Mouse (Mus musculus): Measurements from ENCODE around the gene Tmcc1.
"Not testable (repeated sequence)": the region's sequence is repeated elsewhere in the genome, so short reads cannot be mapped to it uniquely, and the experiment has no call there.

Tmcc1 gene

DNA sequence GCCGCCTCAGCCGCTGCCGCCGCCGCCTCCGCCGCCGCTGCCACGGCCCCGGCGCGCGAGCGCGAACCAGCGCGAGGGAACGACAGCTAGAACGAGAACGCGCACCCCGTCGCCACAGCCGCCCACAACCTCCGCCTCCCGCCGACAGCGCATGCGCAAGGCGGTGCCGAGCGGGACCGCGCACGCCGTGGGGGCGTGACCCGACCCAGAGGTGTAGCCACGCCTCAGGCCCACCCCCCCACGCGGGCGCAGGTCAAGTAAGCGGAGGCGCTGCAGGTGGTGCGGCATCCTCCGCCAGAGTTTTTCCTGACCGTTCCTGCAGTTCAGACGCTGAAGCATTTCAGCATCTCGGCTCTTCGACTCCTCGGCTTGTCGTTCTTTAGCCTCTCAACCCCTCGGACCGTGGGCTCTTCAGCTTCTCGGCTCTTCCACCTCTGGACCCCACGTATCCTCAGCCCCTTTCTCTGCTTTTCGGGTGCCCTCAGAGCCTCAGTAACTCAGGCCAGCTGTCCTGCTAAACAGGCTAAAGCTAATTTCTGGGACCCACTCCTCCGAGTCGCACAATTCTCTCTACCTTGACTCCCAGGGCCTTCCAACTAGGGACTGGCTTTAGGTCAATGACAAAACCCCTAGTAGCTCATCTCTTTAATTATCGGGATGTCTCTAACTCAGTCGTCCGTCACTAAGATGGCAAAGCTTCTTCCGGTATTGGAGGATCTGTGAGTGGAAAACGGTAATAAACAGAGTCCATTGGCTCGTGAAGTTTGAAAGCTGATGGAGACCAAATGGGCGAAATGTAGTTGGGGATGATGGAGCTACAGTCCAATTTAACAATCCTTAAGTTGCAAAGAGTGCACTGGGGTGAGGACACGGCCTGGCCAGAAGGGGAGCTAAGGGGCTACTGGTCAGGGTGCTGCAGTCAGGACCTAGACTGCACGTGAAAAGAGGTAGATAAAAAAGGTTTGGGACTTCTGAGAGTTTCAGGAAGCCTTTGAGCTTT lies at the start of gene Tmcc1:
Tmcc1 (minus strand) TSS at position 93 of the 1,000 bp plus-strand sequence.
- DNase-seq (ENCODE audit: low spot score): peak; percentile 98

- DNase-seq (ENCODE audit: low spot score): no peak
These were observed 47.1 kb upstream of the Tmcc1 start for GRCm38 (mm10) chr6:116240371-116240770.

- DNase-seq (ENCODE audit: low spot score): no peak
These were observed 44.8 kb upstream of the Tmcc1 start for GRCm38 (mm10) chr6:116238083-116238482.

- DNase-seq (ENCODE audit: low spot score): no peak
These were observed 42.0 kb upstream of the Tmcc1 start for GRCm38 (mm10) chr6:116235336-116235735.

DNA sequence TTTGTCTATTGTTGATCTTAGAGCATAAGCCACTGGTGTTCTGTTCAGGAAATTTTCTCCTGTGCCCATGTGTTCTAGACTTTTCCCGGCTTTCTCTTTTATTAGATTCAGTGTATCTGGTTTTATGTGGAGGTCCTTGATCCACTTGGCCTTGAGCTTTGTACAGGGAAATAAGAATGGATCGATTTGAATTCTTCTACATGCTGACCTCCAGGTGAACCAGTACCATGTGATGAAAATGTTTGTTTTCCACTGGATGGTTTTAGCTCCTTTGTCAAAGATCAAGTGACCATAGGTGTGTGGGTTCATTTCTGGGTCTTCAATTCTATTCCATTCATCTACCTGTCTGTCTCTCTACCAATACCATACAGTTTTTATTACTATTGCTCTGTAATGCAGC lies 41.5 kb upstream of the Tmcc1 start:
- not testable (repeated sequence) for DNase-seq (ENCODE audit: low spot score)

- DNase-seq (ENCODE audit: low spot score): peak; percentile 75
These were observed 35.7 kb upstream of the Tmcc1 start for GRCm38 (mm10) chr6:116228785-116229525.

DNA sequence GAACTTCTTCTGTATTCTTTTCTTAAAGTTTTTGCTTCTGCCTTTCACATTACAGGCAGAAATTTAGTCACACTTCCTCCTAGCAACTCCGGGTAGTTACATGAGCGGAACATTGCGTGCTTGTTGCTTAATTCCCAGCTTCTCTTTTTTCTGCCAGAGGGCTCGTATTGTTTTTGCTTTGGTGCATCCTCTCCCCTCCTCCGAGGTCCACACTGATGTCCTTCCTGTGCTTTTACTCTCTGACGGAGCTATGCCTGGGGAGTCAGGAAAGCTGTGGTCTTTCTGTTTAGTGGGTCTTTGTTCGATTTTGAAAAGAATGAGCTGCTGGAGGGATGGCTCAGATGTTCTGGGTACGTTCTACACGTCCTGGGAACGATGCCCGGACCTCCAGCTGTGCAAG lies 34.5 kb upstream of the Tmcc1 start:
- DNase-seq (ENCODE audit: low spot score): peak; percentile 58

DNA sequence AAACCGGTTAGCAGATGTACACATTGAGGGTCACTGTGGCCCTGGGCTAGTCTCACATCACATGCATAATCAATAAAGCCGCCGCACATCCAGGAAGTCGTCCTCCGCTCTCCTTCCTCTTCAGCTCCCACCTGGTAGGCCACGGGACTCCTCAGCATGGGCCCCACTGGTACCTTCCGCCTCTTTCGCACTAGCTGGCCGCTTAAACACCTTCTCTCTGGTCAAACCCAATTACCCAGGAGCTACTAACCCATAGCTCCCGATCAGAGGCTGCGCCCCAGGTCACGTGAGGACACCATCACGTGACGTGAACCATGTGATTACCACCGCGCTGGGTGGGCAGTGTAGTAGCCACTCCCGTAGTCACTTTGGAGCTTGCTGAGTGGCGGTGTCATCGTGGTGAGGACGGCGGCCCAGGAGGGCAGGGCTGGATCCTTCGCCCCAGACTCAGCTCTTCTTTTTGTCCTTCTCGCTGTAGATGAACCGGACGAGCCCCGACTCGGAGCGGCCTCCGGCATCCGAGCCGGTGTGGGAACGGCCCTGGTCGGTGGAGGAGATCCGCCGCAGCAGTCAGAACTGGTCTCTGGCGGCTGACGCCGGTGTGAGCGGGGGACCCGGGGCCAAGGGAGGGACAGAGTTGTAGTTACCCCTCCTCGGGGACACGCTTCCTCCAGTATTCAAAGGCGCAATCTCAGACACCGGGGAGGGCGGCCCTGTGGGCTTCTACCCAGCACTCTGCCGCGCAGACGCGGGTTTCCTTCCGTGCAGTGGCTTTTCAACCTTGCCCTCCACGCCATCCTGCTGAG lies 14.6 kb upstream of the Tmcc1 start, which contains the start of gene Washc2:
Washc2 (plus strand) TSS at position 310 of the 806 bp plus-strand sequence.
- peak; percentile 98 for DNase-seq (ENCODE audit: low spot score)

DNA sequence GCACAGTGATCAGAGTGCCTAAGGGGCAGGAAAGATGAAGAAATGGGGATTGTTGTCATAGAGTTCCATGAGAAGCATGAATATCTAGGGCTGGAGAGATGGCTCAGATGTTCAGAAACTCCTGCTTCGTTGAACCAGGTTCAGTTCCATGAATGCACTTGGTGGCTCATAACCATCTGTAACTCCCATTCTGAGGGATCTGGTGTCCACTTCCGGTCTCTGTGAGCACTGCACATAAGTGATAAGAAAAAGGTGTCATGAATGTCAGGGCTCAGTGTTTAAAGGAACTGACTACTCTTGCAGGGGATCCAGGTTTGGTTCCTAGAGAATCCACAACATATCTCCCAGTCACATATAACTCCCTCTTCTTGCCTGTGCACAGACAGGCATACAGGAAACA lies 6.4 kb upstream of the Tmcc1 start:
- no peak for DNase-seq (ENCODE audit: low spot score)

- DNase-seq (ENCODE audit: low spot score): no peak
These were observed 4.9 kb upstream of the Tmcc1 start for GRCm38 (mm10) chr6:116198173-116198572.

DNA sequence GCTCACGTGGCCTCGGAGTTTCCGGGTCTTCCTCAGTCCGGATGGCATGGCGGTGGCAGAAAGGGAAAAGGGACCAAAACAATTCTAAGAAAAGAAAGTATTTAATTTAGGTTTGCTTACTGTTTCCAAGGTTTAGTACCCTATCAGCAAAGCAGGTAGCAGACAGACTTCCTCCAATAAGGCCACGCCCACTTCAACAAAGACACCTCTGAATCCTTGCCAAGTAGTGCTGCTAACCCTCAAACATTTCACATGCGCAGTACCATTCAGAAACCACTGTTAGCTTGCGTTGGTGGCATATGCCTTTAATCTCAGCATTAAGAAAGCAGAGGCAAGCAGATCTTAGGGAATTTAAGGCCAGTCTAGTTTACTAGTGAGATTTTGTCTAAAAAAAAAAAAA lies 2.5 kb upstream of the Tmcc1 start:
- DNase-seq (ENCODE audit: low spot score): no peak

- peak; percentile 32 for DNase-seq (ENCODE audit: low spot score)
These were observed 426 bp downstream of the Tmcc1 start for GRCm38 (mm10) chr6:116192809-116193311.

- no peak for DNase-seq (ENCODE audit: low spot score)
These were observed 3.9 kb downstream of the Tmcc1 start for GRCm38 (mm10) chr6:116189417-116189816.

DNA sequence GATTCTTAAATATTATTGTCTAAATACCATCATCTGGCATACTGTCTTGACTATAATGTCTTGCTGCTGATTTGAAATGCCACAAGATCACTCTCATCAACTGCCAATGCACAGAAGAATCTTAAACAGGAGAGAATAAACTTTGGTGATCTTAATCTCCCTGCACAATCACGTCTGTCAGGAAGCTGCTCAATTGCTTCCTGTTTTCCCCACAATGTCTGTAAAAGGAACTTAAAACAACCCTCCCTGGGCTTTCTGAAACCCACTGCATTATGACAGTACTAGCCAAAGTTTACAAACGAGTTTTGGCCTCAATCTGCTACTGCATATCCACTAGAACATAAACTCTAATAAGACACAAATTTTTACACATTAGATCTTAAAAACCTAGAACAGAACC lies 6.8 kb downstream of the Tmcc1 start:
- DNase-seq (ENCODE audit: low spot score): no peak

- no peak for DNase-seq (ENCODE audit: low spot score)
These were observed 9.8 kb downstream of the Tmcc1 start for GRCm38 (mm10) chr6:116183509-116183908.

DNA sequence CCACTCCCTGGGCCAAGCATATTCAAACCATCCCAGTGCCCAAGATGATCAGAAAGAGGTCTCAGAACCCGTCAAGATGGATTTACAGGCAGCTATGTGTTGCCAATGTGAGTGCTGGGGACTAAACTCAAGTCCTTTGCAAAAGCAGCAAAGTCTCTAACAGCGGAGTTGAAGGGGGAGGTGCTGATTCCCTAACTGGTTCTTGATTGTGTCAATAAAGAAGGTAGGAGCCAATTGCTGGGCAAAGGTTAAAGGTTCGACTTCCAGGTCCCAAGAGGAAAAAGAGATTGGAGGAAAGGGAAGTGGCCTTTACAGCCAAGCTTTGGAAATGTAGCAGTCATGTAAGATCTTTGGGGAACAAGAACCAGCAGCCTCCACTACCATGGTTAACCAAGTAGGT lies 12.6 kb downstream of the Tmcc1 start:
- no peak for DNase-seq (ENCODE audit: low spot score)

GRCm38 (mm10) chr6:116178376-116178775 lies 14.9 kb downstream of the Tmcc1 start:
- DNase-seq (ENCODE audit: low spot score): no peak

DNA sequence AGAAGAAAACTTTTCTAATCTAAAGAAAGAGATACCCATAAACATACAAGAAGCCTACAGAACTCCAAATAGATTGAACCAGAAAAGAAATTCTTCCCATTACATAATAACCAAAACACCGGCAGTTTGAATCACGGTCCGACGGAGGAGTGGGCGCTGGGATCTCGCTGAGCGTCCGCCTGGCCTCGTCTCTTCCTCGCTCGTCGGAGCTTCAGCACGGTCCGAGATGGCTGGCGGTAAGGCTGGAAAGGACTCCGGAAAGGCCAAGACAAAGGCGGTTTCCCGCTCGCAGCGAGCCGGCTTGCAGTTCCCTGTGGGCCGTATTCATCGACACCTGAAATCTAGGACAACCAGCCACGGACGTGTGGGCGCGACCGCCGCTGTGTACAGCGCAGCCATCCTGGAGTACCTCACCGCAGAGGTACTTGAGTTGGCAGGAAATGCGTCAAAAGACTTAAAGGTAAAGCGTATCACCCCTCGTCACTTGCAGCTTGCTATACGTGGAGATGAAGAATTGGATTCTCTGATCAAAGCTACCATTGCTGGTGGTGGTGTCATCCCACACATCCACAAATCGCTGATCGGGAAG lies 19.7 kb downstream of the Tmcc1 start:
- DNase-seq (ENCODE audit: low spot score): not testable (repeated sequence)

- DNase-seq (ENCODE audit: low spot score): peak; percentile 33
These were observed 26.9 kb downstream of the Tmcc1 start for GRCm38 (mm10) chr6:116166383-116166782.

GRCm38 (mm10) chr6:116154854-116155624 lies 38.2 kb downstream of the Tmcc1 start:
- no peak for DNase-seq (ENCODE audit: low spot score)

GRCm38 (mm10) chr6:116147386-116147785 lies 45.9 kb downstream of the Tmcc1 start:
- DNase-seq (ENCODE audit: low spot score): no peak
